Mouse (Mus musculus) central nervous system, embryonic 18 days (tissue): Measurements from ENCODE around the gene Rbp2. TPM values are rescaled to one million over a fixed set of nuclear protein-coding genes. Genes with fewer than 3 reads are reported as not detected.

ENCODE experiments used
- polyA plus RNA-seq: library from polyadenylated mRNA; depleted of rRNA; stranded (reverse); fragments of >200 nt; gene quantifications from 2 replicates; pipeline ENCODE4 v1.2.3, GENCODE M21; 2012; rRNA removed

Gene Rbp2
- polyA plus RNA-seq: 0.55 and 1.1 TPM in 2 replicates

GRCm38 (mm10) chr9:98485815-98486214 is at the start of gene Rbp2:
TSS of gene Rbp2 (plus strand) at chr9:98486115.

Other genes starting within 250 kb of the Rbp2 start
- 1.5 and 1.6 TPM in 2 replicates for gene Nmnat3, start 198.7 kb upstream of the Rbp2 start, polyA plus RNA-seq
- 30.9 and 40.2 TPM in 2 replicates for gene Rbp1, start 63.2 kb upstream of the Rbp2 start, polyA plus RNA-seq
- gene Copb2, start 77.6 kb downstream of the Rbp2 start, polyA plus RNA-seq: 81.3 and 87.6 TPM in 2 replicates
- 37.5 and 42.9 TPM in 2 replicates for gene Mrps22, start 115.5 kb downstream of the Rbp2 start, polyA plus RNA-seq